Mouse (Mus musculus): Measurements from ENCODE around the gene Srsf3.

DNA sequence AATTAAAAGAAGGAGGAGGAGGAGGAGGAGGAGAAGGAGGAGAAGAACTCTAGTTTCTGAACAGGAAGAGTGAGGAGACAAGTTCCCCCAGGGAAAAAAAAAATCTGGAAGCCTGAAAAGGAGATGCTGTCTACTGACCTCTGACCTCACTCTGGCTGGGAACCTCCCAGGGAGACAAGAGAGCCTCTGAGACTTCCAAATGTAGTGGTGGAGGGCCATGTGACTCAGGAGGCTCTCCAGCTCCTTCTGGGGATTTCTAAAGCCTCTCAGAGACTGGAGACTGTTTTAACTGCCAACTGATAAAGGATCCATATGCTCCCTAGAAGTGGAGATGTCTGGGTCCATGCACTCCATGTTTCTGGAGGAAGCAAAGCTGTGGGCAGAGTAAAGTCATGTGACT is 18.2 kb upstream of the Srsf3 start:
- TF ChIP-seq CTCF (IDR thresholded peaks at IDR 0.05; ENCODE audit: extremely low read depth, insufficient read depth, low read length) (no peak), POLR2A (IDR thresholded peaks at IDR 0.05; ENCODE audit: extremely low read depth, insufficient read depth, low read length) (no peak)

Measured in cortical plate, adult 2 months (tissue).